Mouse (Mus musculus) cerebellum, adult 2 months (tissue): ENCODE measurements around the gene Zbtb18.

Experiments
- CTCF ChIP-seq: fragments of 200-500 bp; IDR thresholded peaks from 2 replicates; pipeline ENCODE4 v1.5.1; 2011; ENCODE audit warnings: low read depth, mild to moderate bottlenecking, control low read depth, low read length, moderate library complexity, borderline replicate concordance; ENCODE audit not compliant: insufficient read depth
- POLR2A ChIP-seq: fragments of 200-500 bp; IDR thresholded peaks from 2 replicates; pipeline ENCODE4 v1.6.1; 2011; ENCODE audit warnings: low read length, control low read depth, borderline replicate concordance; ENCODE audit not compliant: insufficient read depth

- TF ChIP-seq POLR2A, result 0 out of 2 replicates have a peak, but pooled peaks have one; percentile 17
- no peak for TF ChIP-seq CTCF
Observed at GRCm38 (mm10) chr1:177448121-177448561, 6.0 kb downstream of the Zbtb18 start.
